Mouse (Mus musculus) macrophage (primary cell): ENCODE results near the gene Sphkap. TPM values are rescaled to one million over a fixed set of nuclear protein-coding genes. Genes with fewer than 3 reads are reported as not detected.

ENCODE experiments used
- H3K27ac ChIP-seq: fragments of 350-480 bp; formaldehyde crosslinking; 2 replicates; pipeline ENCODE4 v1.9.0; 2021
- H3K36me3 ChIP-seq: fragments of 350-480 bp; formaldehyde crosslinking; 2 replicates; pipeline ENCODE4 v1.9.0; 2021; ENCODE audit errors: inconsistent target
- H3K4me3 ChIP-seq: fragments of 350-480 bp; formaldehyde crosslinking; 2 replicates; pipeline ENCODE4 v1.9.0; 2021; ENCODE audit errors: inconsistent target
- H3K79me2 ChIP-seq: fragments of 350-480 bp; formaldehyde crosslinking; 2 replicates; pipeline ENCODE4 v1.9.0; 2021; ENCODE audit errors: inconsistent target
- WGBS: methylation state at CpG from one replicate; pipeline ENCODE4 v1.1.7; 2026; ENCODE audit warnings: inconsistent platforms; ENCODE audit not compliant: missing documents; 5-methylcytosine and 5-hydroxymethylcytosine counted together
- polyA plus RNA-seq: library from polyadenylated mRNA; stranded (reverse); fragments of 250-400 nt; gene quantifications from 3 replicates; pipeline ENCODE4 v1.2.4, GENCODE M21; 2018; ENCODE audit warnings: inconsistent platforms
- total RNA-seq, 78 experiments: library from RNA; depleted of rRNA; stranded (reverse); fragments of 250-400 nt; gene quantifications; 1 replicate in 9 of 78; 2 replicates in 24 of 78; 3 replicates in 43 of 78; 4 replicates in 2 of 78; pipeline ENCODE4 v1.2.4; 2018; ENCODE audit warnings: inconsistent platforms in 56 of 78

Sphkap gene
- total RNA-seq (2018; cell fraction: chromatin; rRNA removed): not detected
- total RNA-seq (2018; cell fraction: cytosol; rRNA removed): not detected
- not detected for total RNA-seq (2018; cell fraction: nucleus; rRNA removed)
- polyA plus RNA-seq: not detected in 3 replicates

DNA sequence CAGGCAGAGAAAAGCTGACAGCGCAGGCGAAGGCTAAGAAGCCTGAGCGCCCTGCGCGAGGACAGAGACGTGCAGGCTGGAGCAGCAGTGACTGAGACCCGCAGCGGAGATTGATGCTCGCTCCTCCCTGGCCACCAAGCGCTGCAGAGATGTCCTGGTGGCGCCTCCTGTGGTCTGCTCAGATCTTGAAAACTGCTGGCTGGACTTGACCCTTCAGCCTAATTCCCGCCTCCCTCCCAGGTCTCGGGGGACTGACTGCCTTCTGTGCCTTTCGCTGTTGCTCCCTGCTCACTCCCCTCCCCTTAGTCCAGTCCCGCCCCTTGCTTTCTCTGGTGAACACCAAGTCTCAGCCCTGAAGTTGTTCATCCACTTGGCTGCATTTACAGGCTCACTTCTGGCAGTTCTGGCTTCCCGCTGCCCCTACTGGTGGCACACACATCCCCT, at the start of gene Sphkap:
Gene Sphkap (minus strand): TSS at position 180 of the 444 bp plus-strand sequence.
- H3K36me3 ChIP-seq: no peaks in the 10 kb centered on the region
- H3K27ac ChIP-seq: no peak within 1 kb of the TSS
- H3K79me2 ChIP-seq: no peaks in the 10 kb centered on the region
- no peak within 1 kb of the TSS for H3K4me3 ChIP-seq
- WGBS: 6% methylated on average over 16 of the region's 16 CpGs

DNA sequence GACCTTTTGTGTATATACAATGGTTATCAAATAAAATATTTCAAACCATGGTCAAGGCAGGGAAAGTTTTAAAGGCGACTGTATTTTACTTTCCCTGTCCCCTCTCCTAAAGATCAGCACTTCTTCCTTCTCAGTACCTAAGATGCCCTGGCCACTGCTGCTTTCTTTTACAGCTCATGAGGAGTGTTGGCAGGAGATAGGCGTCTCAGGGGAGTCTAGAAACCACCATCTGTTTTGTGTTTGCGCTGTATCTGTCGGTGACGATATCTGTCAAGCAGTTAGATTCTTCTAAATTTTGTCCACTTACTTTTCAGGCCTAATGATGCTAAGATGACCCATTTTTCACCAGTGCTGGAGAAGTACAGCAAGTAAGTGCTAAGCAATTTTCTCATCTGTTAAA, 43.3 kb upstream of the Sphkap start:
- no peaks in the 10 kb centered on the region for H3K79me2 ChIP-seq
- H3K27ac ChIP-seq: no peak overlapping the region
- no peak overlapping the region for H3K4me3 ChIP-seq
- H3K36me3 ChIP-seq: no peaks in the 10 kb centered on the region
- 89% methylated on average over 5 of the region's 5 CpGs for WGBS

GRCm38 (mm10) chr1:83440422-83440821, 32.4 kb upstream of the Sphkap start:
- Histone ChIP-seq H3K4me3 (no peak overlapping the region), H3K36me3 (no peaks in the 10 kb centered on the region), H3K79me2 (no peaks in the 10 kb centered on the region), H3K27ac (no peak overlapping the region)
- WGBS: 100% methylated on average over 2 of the region's 2 CpGs

DNA sequence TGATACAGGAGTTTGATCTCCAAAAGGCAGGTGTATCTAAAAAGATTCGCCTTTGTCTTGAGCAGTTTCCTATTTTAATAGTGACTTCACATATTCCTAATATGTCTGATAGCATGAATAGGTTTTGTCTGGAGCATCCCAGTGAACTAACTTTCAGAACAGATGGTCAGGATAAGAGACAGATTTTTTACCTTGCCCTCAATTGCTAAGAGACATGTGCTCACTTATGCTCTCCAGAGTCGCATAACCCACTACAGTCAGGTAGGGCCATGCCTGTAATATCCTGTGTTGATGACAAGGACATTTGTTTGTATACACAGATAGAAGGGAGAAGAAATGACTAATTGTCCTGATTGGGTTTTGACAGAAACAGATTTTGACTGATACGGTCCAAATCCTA, 25.9 kb upstream of the Sphkap start:
- Histone ChIP-seq H3K36me3 (no peaks in the 10 kb centered on the region), H3K27ac (no peak overlapping the region)

DNA sequence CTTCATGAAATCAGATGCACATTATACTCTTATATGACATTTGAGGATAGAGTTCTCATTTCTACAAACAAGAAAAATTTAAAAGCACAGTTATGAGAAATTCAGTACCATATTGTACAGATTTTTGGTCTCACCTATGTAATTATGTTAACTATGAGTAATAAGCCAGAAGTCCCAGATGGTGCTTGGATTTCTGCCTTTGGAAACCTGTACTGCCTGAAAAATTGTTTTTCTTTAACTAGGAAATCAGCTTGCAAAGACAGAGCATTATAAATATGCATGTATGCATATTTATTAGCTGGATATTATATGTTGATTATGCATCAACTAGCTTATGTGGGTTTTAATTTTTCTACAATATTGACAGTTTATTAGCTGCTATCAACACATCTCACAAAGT, 21.9 kb upstream of the Sphkap start:
- Histone ChIP-seq H3K36me3 (no peaks in the 10 kb centered on the region), H3K27ac (no peak overlapping the region), H3K79me2 (no peaks in the 10 kb centered on the region)

More for the DNA sequence above, 25.9 kb upstream of the Sphkap start:
- H3K79me2 ChIP-seq: no peaks in the 10 kb centered on the region
- WGBS: 89% methylated on average over 2 of the region's 3 CpGs
- H3K4me3 ChIP-seq: no peak overlapping the region

DNA sequence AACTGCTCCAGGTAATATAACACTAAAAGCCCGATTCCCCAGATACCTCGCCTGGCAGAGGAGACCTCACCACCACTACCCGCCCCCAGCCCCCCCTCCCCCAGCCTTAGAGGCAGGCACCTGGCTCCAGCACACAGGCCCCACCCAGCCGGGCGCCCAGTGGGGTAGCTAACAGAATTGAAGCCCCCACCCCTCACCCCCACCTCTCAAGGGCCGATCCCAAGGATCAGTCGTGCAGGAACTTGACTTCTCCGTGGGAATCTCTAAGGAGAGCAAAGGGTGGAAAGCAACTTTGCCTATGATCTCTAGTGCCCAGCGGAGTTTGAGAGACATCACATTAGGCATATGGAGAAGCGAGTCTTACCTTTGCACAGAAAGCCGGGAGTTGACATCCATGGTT, 384 bp downstream of the Sphkap start:
- 7% methylated on average over 9 of the region's 11 CpGs for WGBS

More for the DNA sequence above, 21.9 kb upstream of the Sphkap start:
- H3K4me3 ChIP-seq: no peak overlapping the region

DNA sequence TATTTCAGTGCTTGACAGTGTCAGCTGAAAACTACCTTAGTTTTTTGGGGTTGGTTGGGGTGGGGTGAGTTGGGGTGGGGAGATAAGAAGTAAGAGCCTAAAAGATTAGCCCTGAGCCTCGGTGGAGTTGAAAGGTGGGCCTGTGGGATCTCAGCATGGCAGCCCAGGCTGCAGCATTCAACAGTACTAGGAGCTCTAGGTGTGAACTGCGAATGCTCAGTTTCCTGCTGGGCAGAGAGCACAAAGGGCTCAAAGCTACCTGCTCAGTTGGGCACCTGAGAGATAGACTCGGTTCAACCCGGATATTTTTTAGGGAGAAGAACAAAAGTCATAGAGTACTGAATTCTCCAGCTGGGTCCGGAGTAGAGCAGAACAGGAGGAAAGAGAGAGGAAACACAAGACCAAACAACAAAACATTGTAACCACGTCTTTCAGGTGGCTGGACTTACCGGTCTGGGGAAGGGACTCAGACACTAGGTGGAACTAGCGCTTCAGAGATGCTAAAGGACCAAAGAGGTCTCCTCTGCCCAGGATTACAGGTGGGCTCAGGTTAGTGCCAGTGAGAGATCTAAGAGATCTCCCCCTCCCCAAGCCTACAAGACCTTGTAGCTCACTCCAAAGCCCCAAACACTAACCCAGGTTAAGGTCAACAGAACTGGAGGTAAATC, 984 bp downstream of the Sphkap start:
- WGBS: 10% methylated on average over 8 of the region's 8 CpGs
- Histone ChIP-seq H3K79me2 (no peaks in the 10 kb centered on the region), H3K36me3 (no peaks in the 10 kb centered on the region), H3K27ac (no peak overlapping the region), H3K4me3 (no peak overlapping the region)

More for the DNA sequence above, 384 bp downstream of the Sphkap start:
- Histone ChIP-seq H3K36me3 (no peaks in the 10 kb centered on the region), H3K4me3 (no peak overlapping the region), H3K27ac (no peak overlapping the region), H3K79me2 (no peaks in the 10 kb centered on the region)

GRCm38 (mm10) chr1:83401079-83401478, 6.9 kb downstream of the Sphkap start:
- Histone ChIP-seq H3K27ac (no peak overlapping the region), H3K79me2 (no peaks in the 10 kb centered on the region), H3K36me3 (no peaks in the 10 kb centered on the region), H3K4me3 (no peak overlapping the region)
- 88% methylated on average over 1 of the region's 1 CpGs for WGBS

GRCm38 (mm10) chr1:83396284-83396683, 11.7 kb downstream of the Sphkap start:
- Histone ChIP-seq H3K79me2 (no peaks in the 10 kb centered on the region), H3K36me3 (no peaks in the 10 kb centered on the region), H3K4me3 (no peak overlapping the region), H3K27ac (no peak overlapping the region)
- WGBS: 88% methylated on average over 2 of the region's 2 CpGs

DNA sequence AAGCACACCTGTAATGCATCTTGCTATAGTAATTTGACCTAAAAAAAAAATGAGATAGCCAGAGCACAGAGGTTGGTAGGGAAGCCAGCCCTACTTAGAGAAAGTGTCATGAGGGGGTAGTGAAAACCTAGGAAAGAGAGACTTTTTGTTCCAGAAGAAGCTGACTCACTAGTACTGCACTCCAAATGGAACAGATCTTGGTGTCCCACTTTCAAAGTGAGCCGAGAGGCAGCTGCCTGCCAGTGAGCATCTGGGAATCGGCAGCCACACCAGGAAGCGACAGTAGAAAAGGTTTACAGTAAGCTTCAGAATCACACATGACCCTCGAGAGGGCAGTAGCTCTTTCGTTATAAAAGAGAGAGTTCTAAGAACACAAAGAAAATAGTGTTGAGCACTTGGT, 12.4 kb downstream of the Sphkap start:
- 86% methylated on average over 5 of the region's 5 CpGs for WGBS
- Histone ChIP-seq H3K36me3 (no peaks in the 10 kb centered on the region), H3K4me3 (no peak overlapping the region), H3K79me2 (no peaks in the 10 kb centered on the region), H3K27ac (no peak overlapping the region)

DNA sequence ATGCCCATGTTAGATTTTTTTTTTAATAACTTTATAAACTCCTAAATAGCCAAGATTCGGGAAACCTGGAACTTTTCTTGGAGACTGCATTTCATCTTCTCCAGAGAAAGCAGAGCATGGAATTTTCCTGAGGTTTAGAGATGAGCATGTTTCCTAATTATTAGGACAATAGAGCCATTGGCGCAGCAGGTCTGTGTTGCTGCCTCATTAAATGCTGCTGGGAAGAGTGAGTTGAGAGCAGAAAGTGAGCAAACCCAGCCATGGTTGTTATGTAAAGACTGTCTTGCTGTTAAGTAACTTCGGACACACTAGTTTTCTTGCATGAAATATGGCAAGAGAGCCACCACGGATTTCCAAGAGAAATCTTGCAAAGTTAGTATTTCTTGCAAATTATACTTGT, 18.6 kb downstream of the Sphkap start:
- Histone ChIP-seq H3K27ac (no peak overlapping the region), H3K36me3 (no peaks in the 10 kb centered on the region), H3K79me2 (no peaks in the 10 kb centered on the region), H3K4me3 (no peak overlapping the region)
- 81% methylated on average over 4 of the region's 4 CpGs for WGBS

DNA sequence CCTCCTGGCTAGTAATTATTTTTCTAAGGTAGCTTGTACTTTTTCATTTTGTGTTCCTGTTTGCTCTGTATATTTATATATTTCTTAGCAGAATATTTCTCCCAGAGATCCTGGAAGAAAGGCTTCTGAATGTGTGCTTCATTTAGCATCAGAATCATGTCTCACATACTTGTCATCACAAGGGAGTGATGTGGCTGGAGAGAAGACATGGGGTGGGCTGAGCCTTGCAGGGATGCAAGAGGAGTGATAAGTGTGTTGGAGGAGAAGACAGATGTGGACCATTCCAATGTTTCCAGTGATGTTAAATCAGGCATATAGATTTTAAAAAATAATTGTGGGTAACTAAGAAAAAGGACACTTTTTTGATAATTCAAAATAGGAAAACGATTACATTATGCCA, 30.6 kb downstream of the Sphkap start:
- H3K79me2 ChIP-seq: no peaks in the 10 kb centered on the region
- no peak overlapping the region for H3K27ac ChIP-seq
- WGBS: 77% methylated on average over 1 of the region's 1 CpGs
- no peaks in the 10 kb centered on the region for H3K36me3 ChIP-seq
- H3K4me3 ChIP-seq: no peak overlapping the region

- 92% methylated on average over 5 of the region's 5 CpGs for WGBS
- Histone ChIP-seq H3K4me3 (no peak overlapping the region), H3K79me2 (no peaks in the 10 kb centered on the region), H3K27ac (no peak overlapping the region), H3K36me3 (no peaks in the 10 kb centered on the region)
Measured at GRCm38 (mm10) chr1:83366456-83366855, 41.5 kb downstream of the Sphkap start.

DNA sequence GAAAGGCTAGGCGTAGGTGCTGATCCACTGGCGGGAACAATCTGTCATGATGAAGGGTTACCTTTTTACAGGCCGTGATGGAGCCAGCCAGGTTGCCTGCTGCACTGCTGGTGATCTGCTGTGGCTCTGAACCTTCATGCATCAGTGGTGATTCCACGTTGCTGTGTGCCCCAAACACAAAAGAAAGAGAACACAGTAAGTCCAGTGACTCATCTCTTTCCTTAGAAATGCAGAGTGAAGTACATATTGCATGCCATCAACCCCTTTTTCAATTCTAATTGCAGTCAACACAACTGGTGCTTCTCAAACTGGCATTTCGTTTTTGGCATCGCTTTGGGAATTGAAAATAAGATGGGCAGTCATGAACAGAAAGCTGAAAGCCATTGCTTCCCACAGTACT, 45.8 kb downstream of the Sphkap start:
- H3K36me3 ChIP-seq: no peaks in the 10 kb centered on the region
- WGBS: 82% methylated on average over 6 of the region's 6 CpGs
- no peak overlapping the region for H3K4me3 ChIP-seq

DNA sequence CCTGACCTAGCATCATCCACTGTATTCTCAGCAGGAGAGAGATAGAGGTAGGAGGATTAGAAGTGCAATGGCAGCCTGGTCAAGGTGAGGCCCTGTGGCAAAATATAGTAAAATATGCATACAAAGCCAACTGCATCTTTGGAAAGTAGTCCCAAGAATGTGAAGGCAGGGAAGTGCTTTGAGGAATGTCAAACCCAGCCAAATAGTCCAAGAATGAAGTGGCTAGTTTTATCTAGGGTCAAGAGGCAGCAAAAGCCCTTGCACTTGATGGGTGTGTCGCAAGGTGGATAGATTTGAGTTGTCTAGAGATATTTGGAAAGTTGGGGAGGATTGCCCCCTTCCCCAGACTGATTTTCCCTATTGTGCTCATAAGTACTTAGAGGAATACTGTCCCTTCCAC, 61.5 kb downstream of the Sphkap start:
- no peak overlapping the region for H3K4me3 ChIP-seq
- no peaks in the 10 kb centered on the region for H3K36me3 ChIP-seq
- no peaks in the 10 kb centered on the region for H3K79me2 ChIP-seq
- H3K27ac ChIP-seq: no peak overlapping the region
- 77% methylated on average over 1 of the region's 1 CpGs for WGBS

More for the DNA sequence above, 45.8 kb downstream of the Sphkap start:
- Histone ChIP-seq H3K79me2 (no peaks in the 10 kb centered on the region), H3K27ac (no peak overlapping the region)

- 91% methylated on average over 14 of the region's 14 CpGs for WGBS
- Histone ChIP-seq H3K27ac (no peak overlapping the region), H3K4me3 (no peak overlapping the region), H3K36me3 (no peaks in the 10 kb centered on the region), H3K79me2 (no peaks in the 10 kb centered on the region)
Measured at GRCm38 (mm10) chr1:83345572-83345971, 62.4 kb downstream of the Sphkap start.
